Mouse (Mus musculus) spleen, adult 2 months (tissue): ENCODE results near the gene Chn1.

Experiments
- CTCF ChIP-seq: fragments of 200-500 bp; IDR thresholded peaks from 2 replicates; pipeline ENCODE4 v1.5.1; 2011; ENCODE audit warnings: mild to moderate bottlenecking, inconsistent platforms; ENCODE audit not compliant: insufficient read depth, insufficient read length, insufficient replicate concordance; ENCODE audit errors: extremely low read depth
- POLR2A ChIP-seq: fragments of 200-500 bp; IDR thresholded peaks from 2 replicates; pipeline ENCODE4 v1.6.1; 2011; ENCODE audit warnings: low read depth, low read length, inconsistent platforms

DNA sequence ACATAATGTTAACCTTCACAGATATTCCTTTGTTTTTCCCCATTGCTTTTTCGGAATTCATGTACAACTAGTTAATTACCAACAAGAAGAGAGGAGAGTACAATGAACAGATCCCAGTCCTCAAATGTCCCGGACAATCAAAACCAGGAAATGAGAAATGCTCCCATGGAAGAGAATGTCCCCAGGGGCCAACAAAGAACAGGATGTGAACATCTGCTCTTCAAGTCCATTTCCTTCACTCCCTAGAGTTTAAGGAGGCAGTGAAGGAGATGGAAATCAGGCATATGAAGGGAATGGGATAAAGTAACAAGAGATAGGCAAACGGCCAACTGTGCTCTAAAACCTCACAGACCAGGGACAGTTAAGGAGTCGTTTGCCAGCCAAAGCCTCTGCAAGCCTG is 53.3 kb downstream of the Chn1 start:
- TF ChIP-seq POLR2A (no peak), CTCF (no peak)
